Mouse (Mus musculus) left cerebral cortex, postnatal 25 days (tissue): ENCODE measurements around the gene Gdf7. TPM values are rescaled to one million over a fixed set of nuclear protein-coding genes. Genes with fewer than 3 reads are reported as not detected.
A peak's percentile ranks its signal among the peaks of the same experiment; 100 is the strongest.

ENCODE experiments used
- DNase-seq, 2 experiments: peaks; one replicate each; pipeline ENCODE4 v3.0.0; 2022; ENCODE audit warnings: low spot score in 2 of 2, mixed read lengths in 1 of 2
- intact Hi-C: fragments of 180-260 bp; cut with DNase I; formaldehyde crosslinking; loops from one replicate; pipeline ENCODE4 v1.15.1; 2025
- total RNA-seq, 2 experiments: library from RNA; stranded (reverse); gene quantifications; 2 replicates each; pipeline ENCODE4 v1.2.3; 2021

The Gdf7 gene
- total RNA-seq, 2 experiments from 2014 or later = 0.71 to 0.85 TPM

DNA sequence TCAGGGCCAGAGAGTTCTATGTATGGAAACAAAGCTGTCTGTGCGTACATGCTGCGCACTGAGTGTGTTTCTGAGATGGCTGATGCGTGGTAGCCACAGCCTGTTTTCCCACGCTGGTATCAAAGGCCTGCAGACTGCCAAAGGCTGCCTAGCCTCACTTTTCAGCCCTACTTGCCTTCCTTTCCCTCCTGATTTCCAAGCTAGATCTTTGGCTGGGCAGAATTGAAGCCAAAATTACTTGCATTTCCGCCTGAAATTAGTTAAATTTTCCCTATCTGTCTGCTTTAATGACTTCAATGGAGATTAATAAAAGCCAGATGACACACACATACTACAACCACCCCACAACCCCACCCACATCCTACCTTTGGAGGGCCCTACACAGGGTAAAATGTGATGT is 1.2 kb downstream of the Gdf7 start:
- intact Hi-C loops = no loop called here
- DNase-seq = no peak

DNA sequence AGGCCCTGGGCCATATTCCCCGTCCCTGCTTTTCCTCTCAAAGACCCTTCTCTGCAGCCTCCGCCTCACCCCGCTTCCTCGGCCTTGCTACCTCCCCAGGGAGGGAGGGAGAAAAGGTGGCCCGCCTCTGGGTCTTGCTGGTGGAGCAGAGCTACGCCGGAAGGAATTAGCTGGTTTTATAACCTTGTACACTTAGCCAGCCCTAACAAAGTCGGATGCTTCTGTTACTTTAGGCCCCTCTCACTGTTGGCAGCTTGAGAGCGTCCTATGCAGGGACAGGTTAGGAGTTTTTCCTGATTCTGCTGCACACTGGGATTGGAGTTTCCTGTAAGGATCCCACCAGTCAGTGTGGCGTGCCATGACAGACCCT is 1.7 kb downstream of the Gdf7 start:
- DNase-seq = no peak
- intact Hi-C loops = no loop called here

DNA sequence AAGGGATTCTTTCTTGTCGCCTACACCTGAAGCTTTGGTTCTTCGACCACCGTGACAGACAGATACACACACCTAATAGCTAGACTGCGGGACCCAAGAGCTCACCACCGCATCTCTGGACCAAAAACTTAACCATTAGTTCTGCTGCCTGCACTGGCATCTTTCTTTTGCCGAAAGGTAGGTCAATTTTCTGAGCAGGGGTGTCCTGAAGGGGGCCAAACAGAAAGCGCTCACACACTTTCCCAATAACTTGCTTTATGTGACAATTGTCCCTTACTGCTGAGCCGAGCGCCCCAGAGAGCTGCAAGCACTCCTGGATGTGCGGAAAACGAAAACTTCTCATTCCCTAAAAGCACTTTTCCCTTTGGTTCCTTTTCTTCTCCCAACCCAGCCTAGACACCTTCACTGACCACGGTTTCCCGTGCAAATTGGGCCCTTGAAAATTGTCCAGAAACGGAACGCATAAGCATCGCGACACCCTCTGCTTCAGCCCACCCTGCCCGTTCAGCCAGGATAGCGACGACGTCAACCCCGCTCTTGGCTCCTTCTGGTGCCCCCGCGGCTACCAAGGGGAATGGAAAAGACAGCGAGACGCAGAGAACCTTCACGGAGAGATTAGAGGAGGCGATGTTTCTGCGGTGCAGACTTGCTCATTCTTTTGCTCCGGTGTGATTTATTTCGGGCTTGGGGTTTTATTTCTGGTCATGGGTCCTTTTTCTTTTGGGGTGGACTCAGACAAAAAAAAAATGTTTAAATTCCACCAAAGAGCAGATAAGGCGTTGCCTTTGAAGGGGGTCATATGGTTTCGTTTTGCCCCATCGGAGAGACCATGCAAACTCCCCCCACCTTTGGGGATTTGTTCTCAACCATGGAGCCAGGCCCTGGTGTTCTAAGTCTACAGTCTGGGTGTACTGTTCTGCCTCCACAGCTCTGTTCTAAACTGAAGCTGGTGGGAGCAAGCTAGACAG is 2.3 kb downstream of the Gdf7 start:
- intact Hi-C loops = no loop called here

DNA sequence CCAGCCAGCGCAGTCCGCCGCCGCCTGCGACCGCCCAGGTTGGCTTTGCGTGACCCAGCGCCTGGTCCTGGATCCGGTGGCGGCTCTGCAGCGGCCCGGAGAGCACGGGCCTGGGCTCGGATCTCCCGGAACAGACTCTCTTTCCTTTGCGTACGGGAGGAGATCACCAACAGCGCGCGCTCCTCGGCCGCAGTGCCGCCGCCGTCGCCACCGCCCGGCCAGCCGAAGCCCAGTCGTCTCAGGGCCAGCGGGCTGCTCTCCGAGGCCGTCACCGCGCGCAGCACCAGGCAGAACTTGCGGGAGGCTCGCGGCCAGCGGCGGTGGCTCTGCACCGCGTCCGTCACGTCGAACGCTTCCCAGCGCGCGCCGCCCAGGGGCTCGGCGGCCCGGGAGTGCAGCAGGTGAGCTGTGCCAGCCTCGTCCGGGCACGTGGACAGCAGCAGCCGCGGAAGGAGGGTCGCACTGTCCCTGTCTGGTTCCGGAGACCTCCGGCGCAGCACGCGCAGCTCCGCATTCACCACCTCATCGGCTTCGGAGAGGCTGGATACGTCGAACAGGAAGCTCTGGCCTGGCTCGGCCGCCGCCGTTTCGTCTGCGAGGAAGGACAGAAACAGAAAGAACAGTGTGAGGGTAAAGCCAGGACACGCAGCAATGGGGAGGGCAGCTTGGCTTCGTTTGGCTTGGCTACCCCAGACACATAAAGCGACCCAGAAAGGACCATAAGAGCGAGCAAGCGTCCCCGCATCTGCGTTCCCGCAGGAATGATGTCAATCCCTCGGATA is 3.2 kb downstream of the Gdf7 start:
- intact Hi-C loops = no loop called here
- no peak for DNase-seq

More for the DNA sequence above, 2.3 kb downstream of the Gdf7 start:
- no peak for DNase-seq

DNA sequence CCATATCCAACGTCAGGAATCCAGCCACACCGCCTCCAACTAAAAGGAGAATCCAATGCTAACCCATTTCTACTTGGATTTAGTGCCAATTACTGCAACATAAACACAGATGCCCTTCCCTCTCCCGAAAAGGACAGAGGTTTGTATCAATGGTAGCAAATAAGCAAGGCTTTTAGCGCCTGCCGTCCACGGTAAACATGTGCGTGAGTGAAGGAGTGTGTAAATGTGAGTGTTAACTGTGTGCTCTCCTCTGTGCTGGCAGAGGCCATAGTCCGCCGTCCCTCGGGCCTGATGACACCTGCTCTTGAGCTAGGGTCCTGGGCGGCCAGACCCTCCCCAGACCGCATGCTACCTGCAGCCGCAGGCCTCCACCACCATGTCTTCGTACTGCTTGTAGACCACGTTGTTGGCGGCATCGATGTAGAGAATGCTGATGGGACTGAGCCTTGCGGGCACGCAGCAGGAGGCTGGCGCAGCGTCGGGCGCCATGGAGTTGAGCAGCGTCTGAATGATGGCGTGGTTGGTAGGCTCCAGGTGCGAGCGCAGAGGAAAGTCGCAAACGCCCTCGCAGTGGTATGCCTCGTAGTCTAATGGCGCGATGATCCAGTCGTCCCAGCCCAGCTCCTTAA is 4.1 kb downstream of the Gdf7 start:
- intact Hi-C loops = no loop called here
- no peak for DNase-seq

DNA sequence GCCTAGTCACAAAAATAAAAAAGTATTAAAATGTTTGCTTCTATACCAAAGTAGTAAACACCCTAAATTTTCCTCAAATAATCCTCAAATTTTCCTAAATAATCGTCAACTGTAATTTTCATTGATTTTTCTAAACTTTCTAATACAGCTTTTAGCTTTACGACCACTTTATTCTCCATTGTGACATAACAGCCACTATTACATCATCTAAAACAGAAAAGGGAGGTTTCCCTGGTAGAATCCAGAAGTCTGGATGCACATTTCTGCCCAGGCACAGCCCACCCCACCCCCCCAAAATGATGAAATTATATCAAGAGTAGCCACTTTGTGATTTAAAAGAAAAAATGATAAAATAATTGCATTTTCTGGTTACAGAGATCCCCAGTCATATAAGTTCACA is 5.6 kb downstream of the Gdf7 start:
- DNase-seq = no peak
- intact Hi-C loops = no loop called here

DNA sequence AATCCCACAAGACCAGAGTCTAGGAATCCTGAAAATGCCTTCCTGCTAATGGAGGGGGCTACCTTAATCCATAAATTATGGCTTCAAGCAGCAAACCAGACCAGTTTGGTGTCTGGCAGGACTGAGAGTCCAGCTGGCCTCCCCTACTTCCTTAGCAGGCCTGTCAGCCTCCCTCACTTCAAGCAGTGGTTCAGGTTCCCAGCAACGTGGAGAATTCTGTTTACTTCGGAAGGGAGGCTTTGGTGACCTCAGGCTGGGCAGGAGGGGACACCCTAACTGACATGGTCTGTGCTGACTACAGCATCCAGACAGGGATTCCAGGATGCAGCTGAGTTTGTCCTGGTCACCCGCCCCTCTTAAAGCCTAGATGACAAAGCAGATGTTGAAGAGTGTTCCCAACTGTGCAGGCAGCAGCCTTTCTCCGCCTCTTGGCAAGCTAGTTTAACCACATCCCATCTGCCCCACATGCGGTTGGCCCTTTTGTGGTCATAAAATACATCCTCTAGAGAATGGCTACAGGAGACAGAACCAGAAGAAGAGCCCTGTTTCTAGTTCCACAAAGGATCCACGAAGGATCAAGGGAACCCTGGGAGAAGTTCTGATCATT is 6.3 kb downstream of the Gdf7 start:
- no peak for DNase-seq
- intact Hi-C loops = no loop called here

DNA sequence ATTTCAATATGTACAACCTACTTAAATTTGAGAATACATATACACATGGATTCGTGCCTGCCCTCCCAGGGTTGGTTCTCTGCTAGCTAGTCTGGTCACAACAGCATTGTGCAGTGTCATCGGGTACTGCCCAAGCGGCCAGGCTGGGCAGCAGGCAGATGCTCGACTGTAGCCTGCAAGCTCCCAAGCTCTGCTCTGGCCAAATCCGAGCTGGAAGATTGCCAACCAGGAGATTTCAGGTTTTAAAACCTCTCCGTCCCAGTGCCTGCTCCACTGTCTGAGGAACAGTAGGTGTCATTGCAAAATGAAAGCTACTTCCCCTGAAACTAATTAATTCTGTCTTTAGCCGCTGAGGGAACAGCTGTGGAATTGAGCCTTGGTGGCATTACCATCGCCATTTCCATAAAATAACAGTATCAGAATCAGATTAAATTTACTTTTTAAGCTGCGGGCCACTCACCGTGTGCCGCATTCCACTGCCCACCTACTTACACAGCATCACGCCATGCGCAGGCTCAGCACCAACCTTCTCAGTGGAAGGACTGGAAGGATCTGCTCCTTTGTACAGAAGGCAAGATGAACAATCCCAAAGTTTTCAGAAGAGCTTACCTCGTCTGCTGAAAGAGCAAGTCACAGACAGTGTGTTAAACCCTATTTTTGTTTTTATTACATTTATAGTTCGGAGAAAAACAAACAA is 10.4 kb downstream of the Gdf7 start:
- intact Hi-C loops = no loop called here

DNA sequence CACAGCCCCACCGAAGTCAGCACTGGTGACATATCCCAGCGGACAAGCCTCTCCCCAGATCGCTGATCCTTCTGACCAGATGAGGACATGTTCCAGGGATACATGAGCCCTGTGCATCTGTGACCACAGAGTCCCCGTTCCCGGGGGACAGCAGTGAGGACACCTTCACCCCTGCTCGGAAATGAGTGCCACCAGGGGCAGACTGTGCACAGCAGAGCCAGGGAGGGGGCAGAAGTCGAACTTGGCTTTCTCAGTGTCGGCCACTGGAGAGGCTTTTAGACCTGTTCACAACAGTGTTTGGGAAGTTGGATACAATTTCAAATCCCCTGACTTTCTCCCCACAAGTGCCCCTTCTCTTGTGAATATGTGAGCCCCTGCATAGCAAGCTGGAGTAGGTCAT is 12.3 kb downstream of the Gdf7 start:
- DNase-seq = no peak
- intact Hi-C loops = no loop called here

More for the DNA sequence above, 10.4 kb downstream of the Gdf7 start:
- peak in 1 of 2 experiments; percentile 28 for DNase-seq

DNA sequence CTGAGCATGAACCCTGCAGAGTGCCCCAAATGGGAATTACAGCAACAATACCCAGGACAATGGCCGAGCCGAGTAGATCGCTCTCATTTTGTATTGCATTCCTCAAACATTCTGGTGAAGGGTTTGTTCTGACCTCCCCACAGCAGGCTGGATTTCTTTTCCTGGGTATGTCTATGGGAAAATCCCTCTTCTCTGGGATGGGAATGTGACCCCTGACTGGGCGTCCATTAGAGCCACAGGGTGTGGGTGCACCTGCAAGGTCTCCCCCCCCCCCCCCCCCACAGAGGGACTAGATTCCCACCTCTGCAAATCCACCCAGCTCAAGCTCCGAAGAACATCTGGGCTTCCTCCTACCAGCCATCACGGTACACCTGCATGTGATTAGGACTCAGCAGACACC is 12.7 kb downstream of the Gdf7 start:
- intact Hi-C loops = no loop called here

DNA sequence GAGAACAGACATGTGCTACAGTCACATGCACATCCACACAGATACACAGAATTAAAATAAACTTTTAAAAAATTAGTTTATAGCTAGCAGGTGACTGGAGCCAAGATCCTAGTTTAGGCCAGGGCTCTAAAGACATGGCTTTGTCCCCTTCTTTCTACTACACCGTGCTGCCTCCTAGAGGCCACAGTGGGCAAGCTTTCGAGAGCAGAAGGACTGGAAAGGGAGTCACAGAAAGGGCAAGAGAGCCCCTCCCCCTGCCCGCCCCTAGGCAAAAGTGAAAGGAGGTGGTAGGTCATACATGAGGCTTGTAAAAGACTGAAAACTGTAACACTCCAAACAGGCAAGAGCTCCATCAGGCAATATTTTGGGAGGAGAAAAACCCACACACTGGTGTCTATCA is 13.8 kb downstream of the Gdf7 start:
- intact Hi-C loops = no loop called here
- DNase-seq = no peak

More for the DNA sequence above, 12.7 kb downstream of the Gdf7 start:
- DNase-seq = no peak

DNA sequence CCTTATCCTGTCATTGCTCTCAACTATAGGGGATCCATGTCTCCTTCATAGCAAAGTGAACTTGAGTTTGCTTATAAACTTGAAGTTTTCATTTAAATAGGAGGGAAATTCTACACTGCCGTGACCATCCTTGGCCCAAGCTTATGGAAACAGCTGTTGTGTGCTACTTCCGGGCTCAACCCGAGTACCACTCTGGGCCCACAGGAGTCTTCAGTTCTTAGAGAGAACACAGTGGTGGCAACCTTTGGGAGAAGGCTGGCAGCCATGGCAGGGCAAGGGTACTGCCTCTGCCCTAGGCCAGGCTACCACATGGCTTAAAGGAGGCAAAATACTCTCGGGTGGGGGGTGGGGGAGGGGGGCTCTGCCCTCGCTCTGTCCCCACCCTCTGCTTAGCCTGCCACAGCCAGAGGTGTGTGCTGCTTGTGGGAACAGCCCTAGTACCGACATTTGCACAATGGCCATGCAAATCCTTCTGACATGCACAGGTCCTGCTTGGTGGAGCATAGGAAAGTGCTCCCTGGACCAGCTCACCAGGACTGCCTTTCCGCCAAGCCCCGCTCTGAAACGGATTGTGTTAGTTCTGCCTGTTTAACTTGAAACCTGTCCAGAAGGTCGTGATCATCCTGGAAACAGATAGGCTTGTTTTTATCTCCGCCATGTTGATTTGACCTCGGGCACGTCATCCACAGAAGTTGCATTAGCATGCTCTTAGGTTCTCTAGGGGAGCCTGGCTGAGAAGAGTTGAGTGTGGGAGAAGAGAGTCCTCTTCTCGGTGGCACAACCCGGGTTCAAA is 20.3 kb downstream of the Gdf7 start:
- DNase-seq = no peak
- intact Hi-C loops = no loop called here

DNA sequence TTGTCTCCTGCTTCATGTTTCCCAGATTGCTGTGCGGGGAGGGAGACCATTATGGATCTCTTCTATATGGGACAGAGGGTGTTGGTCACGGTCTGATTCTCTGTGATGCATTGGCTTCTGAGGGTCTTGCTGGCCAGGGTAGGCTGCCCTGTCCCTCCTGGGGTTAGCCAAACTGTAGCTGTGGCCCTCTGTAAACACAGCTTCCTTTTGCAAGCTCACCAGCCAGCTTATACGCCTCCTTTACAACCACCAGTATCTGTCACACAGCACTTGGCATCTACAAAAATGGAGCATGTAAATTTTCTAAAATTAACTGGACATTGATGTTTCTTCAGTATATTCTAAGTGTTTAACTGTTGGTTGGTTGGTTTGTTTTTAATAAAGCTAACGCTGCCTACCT is 26.3 kb downstream of the Gdf7 start:
- intact Hi-C loops = no loop called here
- DNase-seq = no peak

DNA sequence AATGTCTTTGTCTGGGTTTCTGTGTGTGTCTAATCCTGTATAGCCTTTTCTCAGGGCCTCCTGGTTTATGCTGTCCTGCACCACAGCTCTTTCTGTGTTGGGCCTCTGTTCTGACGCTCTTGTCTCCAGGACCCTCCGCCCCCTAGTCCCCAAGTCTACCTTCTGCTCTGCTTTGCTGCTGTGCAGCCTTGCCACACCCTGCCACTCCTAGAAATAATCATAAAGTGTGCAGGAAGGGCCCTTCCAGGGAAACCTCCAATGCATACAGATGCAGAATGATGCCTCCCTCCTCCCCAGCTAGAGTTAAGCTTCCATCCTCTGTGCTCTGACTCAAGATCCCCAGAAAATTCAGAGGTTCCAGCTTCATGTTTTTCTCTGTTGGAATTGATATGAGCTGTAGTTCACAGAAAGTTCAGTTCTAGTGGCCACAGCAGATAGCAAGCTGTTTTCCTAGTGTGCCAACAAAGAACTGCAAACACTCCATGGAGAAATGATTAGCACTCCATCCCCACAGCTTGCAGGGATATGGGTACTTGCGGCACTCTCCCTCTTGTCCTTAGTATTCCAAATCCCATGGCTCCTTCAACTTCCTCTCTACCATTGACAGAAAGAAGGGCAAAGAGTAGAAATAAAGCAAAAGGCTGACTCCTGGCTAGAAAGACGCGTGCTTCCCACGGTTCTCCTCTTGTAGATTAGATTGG is 28.1 kb downstream of the Gdf7 start:
- intact Hi-C loops = no loop called here
- no peak for DNase-seq

DNA sequence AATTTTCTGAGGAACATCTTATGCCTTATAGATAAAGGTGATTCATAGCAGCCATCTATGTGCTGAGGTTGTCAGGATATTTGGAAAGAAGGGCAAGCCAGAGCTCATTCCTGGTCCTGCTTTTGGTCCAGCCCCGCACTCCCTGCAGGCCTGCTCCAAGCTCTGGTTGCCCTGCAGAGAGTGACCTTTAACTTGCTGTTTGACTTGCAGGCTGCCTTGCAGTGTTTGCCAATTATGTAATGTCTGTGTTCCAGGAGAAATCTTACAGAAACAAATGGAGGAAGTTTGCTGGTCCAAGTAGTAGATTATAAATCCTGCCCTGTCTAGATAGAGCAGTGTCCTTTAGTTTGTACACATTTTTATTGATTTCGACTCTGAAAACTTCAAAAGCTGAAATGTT is 30.3 kb downstream of the Gdf7 start:
- no peak for DNase-seq
- intact Hi-C loops = no loop called here

DNA sequence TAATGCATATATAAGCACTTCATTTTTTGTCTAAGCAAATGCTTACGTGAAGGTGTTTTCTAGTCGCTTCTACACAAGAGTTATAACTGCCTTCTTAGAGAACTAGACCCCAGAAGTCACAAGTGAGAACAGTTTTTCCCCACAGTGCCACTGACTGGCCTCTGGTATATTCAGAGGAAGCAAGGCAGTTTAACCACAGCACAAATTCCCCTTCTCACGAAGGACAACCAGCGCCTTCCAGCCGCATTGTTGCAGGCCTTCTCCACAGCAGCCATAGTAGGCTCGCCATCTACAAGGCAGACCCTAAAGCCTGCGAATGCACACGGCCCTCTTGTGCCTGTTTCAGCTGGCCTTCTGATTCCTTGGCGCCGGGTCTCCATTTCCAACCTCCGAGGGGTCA is 32.1 kb downstream of the Gdf7 start:
- DNase-seq = no peak
- intact Hi-C loops = no loop called here

DNA sequence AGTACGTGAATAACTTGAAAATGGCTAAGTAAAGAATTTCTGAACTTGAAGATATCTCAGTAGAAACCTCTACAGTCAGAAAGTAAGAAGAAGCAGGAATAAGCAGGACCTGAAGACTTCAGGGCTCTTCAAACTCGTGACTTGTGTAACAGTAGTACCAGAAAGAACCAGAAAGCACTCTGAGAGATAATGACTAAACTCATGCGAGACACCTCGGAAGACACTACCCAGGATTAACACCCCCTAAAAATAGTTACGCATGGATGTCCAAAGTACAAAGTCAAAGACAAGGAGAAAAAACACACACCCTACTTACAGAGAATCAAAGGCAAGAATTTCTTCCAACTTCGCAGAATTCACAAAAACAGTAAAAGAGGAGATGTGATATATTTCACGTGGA is 35.4 kb downstream of the Gdf7 start:
- intact Hi-C loops = no loop called here
- no peak for DNase-seq

DNA sequence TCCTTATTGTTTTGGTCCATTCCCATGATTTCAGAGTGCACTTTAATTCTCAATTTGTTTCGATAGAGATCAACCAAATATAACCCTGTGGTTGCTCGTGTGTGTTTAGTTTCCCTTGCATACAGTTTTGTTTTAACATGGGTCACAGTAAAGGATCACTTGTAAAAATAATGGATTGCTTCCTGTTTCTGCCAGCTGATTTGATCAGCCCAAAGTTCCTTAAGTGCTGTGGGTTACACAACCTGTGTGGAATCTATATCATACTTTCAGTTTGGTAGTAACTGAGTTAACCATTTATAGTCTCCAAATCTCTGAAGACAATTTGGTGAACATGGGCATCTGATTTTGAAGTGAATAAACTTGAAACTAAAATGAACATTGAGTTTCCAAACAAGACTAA is 41.5 kb downstream of the Gdf7 start:
- DNase-seq = no peak
- intact Hi-C loops = no loop called here
